Mouse (Mus musculus): ENCODE results near the gene Ptprj. TPM values are rescaled to one million over a fixed set of nuclear protein-coding genes. Genes with fewer than 3 reads are reported as not detected.

Ptprj gene
- polyA plus RNA-seq, 1 experiment from 2014 or later: 2.1 TPM

DNA sequence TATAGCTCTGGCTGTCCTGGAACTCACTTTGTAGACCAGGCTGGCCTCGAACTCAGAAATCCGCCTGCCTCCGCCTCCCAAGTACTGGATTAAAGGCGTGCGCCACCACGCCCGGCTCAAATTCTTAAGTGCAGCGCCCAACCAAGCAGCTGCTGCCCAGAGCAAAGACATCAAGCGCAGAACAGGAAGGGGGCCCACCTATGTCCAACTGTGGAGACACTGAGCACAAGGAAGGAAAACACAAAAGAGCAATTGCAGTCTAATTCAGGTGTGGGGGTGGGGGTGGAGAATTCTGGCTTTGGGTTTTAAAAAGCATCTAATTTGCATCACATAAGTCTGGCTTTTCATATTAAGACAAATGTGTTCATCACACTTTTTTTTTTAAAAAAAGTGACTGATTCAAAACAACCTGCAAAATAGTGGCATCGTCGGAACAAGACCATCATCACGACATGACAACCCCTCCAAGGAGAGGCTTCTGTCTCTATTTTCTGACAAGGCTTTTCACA is 20.7 kb downstream of the Ptprj start:
- H3K9me3 ChIP-seq (ENCODE audit: control insufficient read depth, low read length): no peaks in the 10 kb centered on the region
- no peak overlapping the region for H3K9ac ChIP-seq (ENCODE audit: low read length)
- WGBS: 76% methylated on average over 12 of the region's 12 CpGs
- H3K4me2 ChIP-seq (replicated peaks; ENCODE audit: low read depth): no peak overlapping the region
- TF ChIP-seq EP300 (optimal IDR thresholded peaks at IDR 0.05): no peak
- TF ChIP-seq CTCF (IDR thresholded peaks at IDR 0.05; ENCODE audit: low read depth): no peak
- H3K27ac ChIP-seq (replicated peaks): no peak overlapping the region
- no peaks in the 10 kb centered on the region for H3K27me3 ChIP-seq (ENCODE audit: control insufficient read depth, insufficient read depth, low read length)
- H3K4me3 ChIP-seq (ENCODE audit: low read depth, low read length): no peak overlapping the region
- H3K36me3 ChIP-seq (ENCODE audit: control insufficient read depth, insufficient read depth, low read length): no peaks in the 10 kb centered on the region
- ATAC-seq (ENCODE audit: low FRiP score, low TSS enrichment): no peak
- no peak for DNase-seq (ENCODE audit: low spot score)
- no peaks in the 10 kb centered on the region; the same call in 1 of the 2 replicates for H3K4me1 ChIP-seq (replicated peaks; ENCODE audit: control insufficient read depth, insufficient read depth)

DNA sequence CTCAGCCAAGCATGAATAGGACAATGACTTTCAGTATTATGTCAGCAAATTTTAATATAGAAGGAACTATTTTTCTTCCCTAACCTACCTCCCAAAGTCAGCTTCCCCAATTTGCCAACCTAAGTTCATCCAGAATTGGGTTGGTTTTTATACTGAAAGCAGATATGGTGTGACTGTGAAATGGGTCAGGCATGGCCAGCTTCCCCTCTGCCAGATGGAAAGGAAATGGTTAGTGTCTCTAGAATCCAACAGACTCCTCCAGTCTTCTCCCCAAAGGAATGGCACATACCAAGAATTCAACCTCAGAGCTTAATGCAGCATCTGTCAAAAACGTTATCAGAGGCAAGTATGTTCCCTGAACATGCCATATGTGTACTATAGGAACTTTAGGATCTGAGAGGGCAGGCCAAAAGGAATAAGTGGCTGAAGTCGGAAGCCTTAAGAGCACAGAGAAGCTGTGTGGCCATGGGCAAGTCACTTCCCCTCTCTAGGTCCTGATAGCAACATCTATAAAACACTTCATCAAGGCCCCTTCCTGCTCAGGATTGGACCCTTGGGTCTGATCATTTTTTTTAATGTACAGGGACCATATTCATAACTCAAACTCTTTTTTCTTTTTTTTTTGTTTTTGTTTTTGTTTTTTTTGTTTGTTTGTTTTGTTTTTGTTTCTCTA is 21.3 kb downstream of the Ptprj start:
- H3K36me3 ChIP-seq (ENCODE audit: control insufficient read depth, insufficient read depth, low read length): no peaks in the 10 kb centered on the region
- DNase-seq (ENCODE audit: low spot score) (no peak), ATAC-seq (ENCODE audit: low FRiP score, low TSS enrichment) (no peak)
- 76% methylated on average over 2 of the region's 2 CpGs for WGBS
- no peaks in the 10 kb centered on the region for H3K9me3 ChIP-seq (ENCODE audit: control insufficient read depth, low read length)
- H3K4me2 ChIP-seq (replicated peaks; ENCODE audit: low read depth): no peak overlapping the region
- no peak for TF ChIP-seq EP300 (optimal IDR thresholded peaks at IDR 0.05)
- TF ChIP-seq CTCF (IDR thresholded peaks at IDR 0.05; ENCODE audit: low read depth): no peak
- no peak overlapping the region for H3K27ac ChIP-seq (replicated peaks)
- no peaks in the 10 kb centered on the region for H3K27me3 ChIP-seq (ENCODE audit: control insufficient read depth, insufficient read depth, low read length)
- peaks cover 1% of the 10 kb centered on the region; the same call in 1 of the 2 replicates for H3K4me1 ChIP-seq (replicated peaks; ENCODE audit: control insufficient read depth, insufficient read depth)
- H3K9ac ChIP-seq (ENCODE audit: low read length): no peak overlapping the region
- no peak overlapping the region for H3K4me3 ChIP-seq (ENCODE audit: low read depth, low read length)

DNA sequence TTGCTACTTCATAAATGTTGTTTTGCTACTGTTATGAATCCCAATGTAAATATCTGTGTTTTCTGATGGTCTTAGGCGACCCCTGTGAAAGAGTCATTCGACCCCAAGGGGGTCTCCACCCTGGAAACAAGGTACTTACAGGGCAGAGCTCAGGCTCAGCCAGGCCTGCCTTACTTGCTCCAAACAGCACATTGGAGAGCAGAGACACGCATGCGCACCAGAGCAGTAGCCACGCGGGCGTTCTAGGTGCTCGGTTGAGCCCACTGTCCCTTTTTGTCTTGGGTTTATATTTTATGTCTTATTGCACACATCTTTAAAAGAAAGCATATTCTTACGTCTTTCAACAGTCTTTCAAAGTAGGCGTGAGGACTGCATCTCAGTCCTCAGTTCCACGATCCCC is 22.1 kb downstream of the Ptprj start:
- no peak overlapping the region for H3K4me3 ChIP-seq (ENCODE audit: low read depth, low read length)
- no peak overlapping the region for H3K4me2 ChIP-seq (replicated peaks; ENCODE audit: low read depth)
- H3K9me3 ChIP-seq (ENCODE audit: control insufficient read depth, low read length): no peaks in the 10 kb centered on the region
- no peak overlapping the region for H3K9ac ChIP-seq (ENCODE audit: low read length)
- WGBS: 84% methylated on average over 11 of the region's 11 CpGs
- TF ChIP-seq EP300 (optimal IDR thresholded peaks at IDR 0.05) (no peak), CTCF (IDR thresholded peaks at IDR 0.05; ENCODE audit: low read depth) (no peak)
- no peak overlapping the region for H3K27ac ChIP-seq (replicated peaks)
- DNase-seq (ENCODE audit: low spot score) (no peak), ATAC-seq (ENCODE audit: low FRiP score, low TSS enrichment) (no peak)
- no peaks in the 10 kb centered on the region for H3K27me3 ChIP-seq (ENCODE audit: control insufficient read depth, insufficient read depth, low read length)
- H3K4me1 ChIP-seq (replicated peaks; ENCODE audit: control insufficient read depth, insufficient read depth): peaks cover 2% of the 10 kb centered on the region; the same call in 1 of the 2 replicates
- H3K36me3 ChIP-seq (ENCODE audit: control insufficient read depth, insufficient read depth, low read length): no peaks in the 10 kb centered on the region

DNA sequence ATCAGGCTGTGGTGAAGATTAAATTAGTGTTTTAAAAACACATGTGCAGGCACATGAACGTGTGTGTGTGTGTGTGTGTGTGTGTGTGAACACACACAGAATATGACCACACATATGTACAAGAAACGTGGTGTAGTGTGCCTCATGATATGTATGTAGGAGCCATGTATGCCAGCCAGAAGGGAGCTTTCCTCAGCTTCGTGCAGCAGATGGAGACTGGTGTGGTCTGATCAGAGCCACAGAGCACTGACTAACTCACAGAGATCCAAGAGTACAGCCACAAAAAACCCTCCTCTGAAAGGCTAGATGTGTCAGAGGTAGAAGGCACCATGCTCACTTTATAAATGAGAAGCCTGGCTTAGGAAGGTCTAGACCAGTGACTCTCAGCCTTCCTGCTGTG is 22.5 kb downstream of the Ptprj start:
- TF ChIP-seq CTCF (IDR thresholded peaks at IDR 0.05; ENCODE audit: low read depth) (no peak), EP300 (optimal IDR thresholded peaks at IDR 0.05) (no peak)
- WGBS: 75% methylated on average over 3 of the region's 3 CpGs

DNA sequence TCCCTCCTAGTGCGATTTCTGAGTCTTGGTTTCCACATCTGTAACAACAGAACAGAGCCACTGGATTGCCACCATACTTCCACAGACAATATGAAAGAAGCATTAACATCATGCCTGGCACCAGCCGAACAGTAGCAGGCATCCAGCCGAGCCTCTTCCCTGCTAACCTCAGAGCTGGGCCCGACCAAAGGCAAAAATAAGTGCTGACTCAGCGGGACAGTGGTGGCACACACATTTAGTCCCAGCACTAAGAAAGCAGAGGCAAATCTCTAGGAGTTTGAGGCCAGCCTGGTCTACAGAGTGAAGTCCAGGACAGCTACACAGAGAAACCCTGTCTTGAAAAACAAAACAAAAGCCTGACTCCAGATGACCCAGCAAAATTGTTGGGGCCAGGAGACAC is 24.7 kb downstream of the Ptprj start:
- Histone ChIP-seq H3K4me2 (replicated peaks; ENCODE audit: low read depth) (no peak overlapping the region), H3K4me3 (ENCODE audit: low read depth, low read length) (no peak overlapping the region), H3K36me3 (ENCODE audit: control insufficient read depth, insufficient read depth, low read length) (no peaks in the 10 kb centered on the region), H3K9ac (ENCODE audit: low read length) (no peak overlapping the region), H3K27me3 (ENCODE audit: control insufficient read depth, insufficient read depth, low read length) (no peaks in the 10 kb centered on the region), H3K27ac (replicated peaks) (no peak overlapping the region), H3K4me1 (replicated peaks; ENCODE audit: control insufficient read depth, insufficient read depth) (peaks cover 2% of the 10 kb centered on the region; the same call in 1 of the 2 replicates), H3K9me3 (ENCODE audit: control insufficient read depth, low read length) (no peaks in the 10 kb centered on the region)
- WGBS: 85% methylated on average over 5 of the region's 5 CpGs
- TF ChIP-seq EP300 (optimal IDR thresholded peaks at IDR 0.05): no peak
- ATAC-seq (ENCODE audit: low FRiP score, low TSS enrichment) (no peak), DNase-seq (ENCODE audit: low spot score) (no peak)

More for the DNA sequence above, 22.5 kb downstream of the Ptprj start:
- H3K4me3 ChIP-seq (ENCODE audit: low read depth, low read length): no peak overlapping the region
- H3K4me1 ChIP-seq (replicated peaks; ENCODE audit: control insufficient read depth, insufficient read depth): peaks cover 2% of the 10 kb centered on the region; the same call in 1 of the 2 replicates
- no peaks in the 10 kb centered on the region for H3K27me3 ChIP-seq (ENCODE audit: control insufficient read depth, insufficient read depth, low read length)
- H3K4me2 ChIP-seq (replicated peaks; ENCODE audit: low read depth): no peak overlapping the region
- no peaks in the 10 kb centered on the region for H3K36me3 ChIP-seq (ENCODE audit: control insufficient read depth, insufficient read depth, low read length)
- no peak for DNase-seq (ENCODE audit: low spot score)
- no peak for ATAC-seq (ENCODE audit: low FRiP score, low TSS enrichment)
- no peak overlapping the region for H3K9ac ChIP-seq (ENCODE audit: low read length)
- no peaks in the 10 kb centered on the region for H3K9me3 ChIP-seq (ENCODE audit: control insufficient read depth, low read length)
- H3K27ac ChIP-seq (replicated peaks): no peak overlapping the region

DNA sequence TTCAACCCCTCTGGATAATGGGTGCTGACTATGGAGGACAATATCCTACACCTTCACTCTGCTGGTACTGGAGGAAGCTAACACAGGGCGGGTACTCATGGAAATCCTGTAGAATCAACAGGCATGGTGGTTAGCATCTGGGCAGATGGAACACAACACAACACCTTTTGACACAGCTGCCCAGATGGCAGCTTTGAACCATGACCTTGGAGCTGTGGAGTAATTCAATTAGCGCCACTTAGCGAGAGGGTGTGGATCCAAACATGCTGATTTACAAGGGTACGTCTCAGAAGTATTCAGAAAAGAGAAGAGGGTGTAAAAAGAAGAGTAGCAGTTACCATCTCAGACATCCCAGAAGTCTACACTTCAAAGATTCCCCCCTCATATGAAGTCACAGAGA is 25.6 kb downstream of the Ptprj start:
- H3K9me3 ChIP-seq (ENCODE audit: control insufficient read depth, low read length): no peaks in the 10 kb centered on the region
- H3K4me2 ChIP-seq (replicated peaks; ENCODE audit: low read depth): no peak overlapping the region
- ATAC-seq (ENCODE audit: low FRiP score, low TSS enrichment) (no peak), DNase-seq (ENCODE audit: low spot score) (no peak)
- H3K9ac ChIP-seq (ENCODE audit: low read length): no peak overlapping the region
- H3K4me1 ChIP-seq (replicated peaks; ENCODE audit: control insufficient read depth, insufficient read depth): peaks cover 2% of the 10 kb centered on the region; the same call in 1 of the 2 replicates
- H3K27me3 ChIP-seq (ENCODE audit: control insufficient read depth, insufficient read depth, low read length): no peaks in the 10 kb centered on the region
- 81% methylated on average over 4 of the region's 4 CpGs for WGBS
- no peak overlapping the region for H3K27ac ChIP-seq (replicated peaks)
- H3K36me3 ChIP-seq (ENCODE audit: control insufficient read depth, insufficient read depth, low read length): no peaks in the 10 kb centered on the region
- TF ChIP-seq EP300 (optimal IDR thresholded peaks at IDR 0.05): no peak
- no peak for TF ChIP-seq CTCF (IDR thresholded peaks at IDR 0.05; ENCODE audit: low read depth)
- H3K4me3 ChIP-seq (ENCODE audit: low read depth, low read length): no peak overlapping the region

All from stomach, postnatal 0 days (tissue).